Mouse (Mus musculus) embryonic facial prominence, embryonic 11.5 days (tissue): ENCODE measurements at regions not wholly inside any gene's neighbourhood (a gene's known extent, or its start where the extent isn't known, plus 50 kb on each side); places are given as distances from the start of the nearest gene placed in this dataset.

Experiments
- ATAC-seq: fragments of 200-750 bp; cut with Nextera tagmentation; replicated peaks from 2 replicates; pipeline ENCODE4 v1.8.0; 2017; ENCODE audit warnings: low read depth; ENCODE audit not compliant: insufficient number of reproducible peaks, low FRiP score, low TSS enrichment
- DNase-seq: peaks from one replicate; pipeline ENCODE4 v3.0.0-alpha.2; 2015; ENCODE audit warnings: low spot score
- H3K27ac ChIP-seq: fragments of 300-500 bp; sonication (generic); replicated peaks from 2 replicates; pipeline ENCODE4 v1.5.1; 2014; ENCODE audit warnings: mild to moderate bottlenecking, low read depth, low read length, control low read depth
- H3K27me3 ChIP-seq: fragments of 300-500 bp; sonication (generic); 2 replicates; pipeline ENCODE4 v1.6.1; 2014; ENCODE audit warnings: mild to moderate bottlenecking, low read length, moderate library complexity, mixed read lengths; ENCODE audit not compliant: control insufficient read depth, insufficient read depth
- H3K36me3 ChIP-seq: fragments of 300-500 bp; sonication (generic); replicated peaks from 2 replicates; pipeline ENCODE4 v1.6.1; 2014; ENCODE audit warnings: low read depth, mild to moderate bottlenecking, low read length, moderate library complexity, mixed read lengths; ENCODE audit not compliant: control insufficient read depth, insufficient read depth
- H3K4me1 ChIP-seq: fragments of 300-500 bp; sonication (generic); 2 replicates; pipeline ENCODE4 v1.6.1; 2014; ENCODE audit warnings: low read length, mixed read lengths; ENCODE audit not compliant: control insufficient read depth, insufficient read depth
- H3K4me2 ChIP-seq: fragments of 300-500 bp; sonication (generic); 2 replicates; pipeline ENCODE4 v1.6.1; 2014; ENCODE audit warnings: low read depth, mild to moderate bottlenecking, control low read depth, low read length, moderate library complexity
- H3K4me3 ChIP-seq: fragments of 300-500 bp; sonication (generic); 2 replicates; pipeline ENCODE4 v1.5.1; 2014; ENCODE audit warnings: low read depth, low read length, control low read depth
- H3K9ac ChIP-seq: fragments of 300-500 bp; sonication (generic); replicated peaks from 2 replicates; pipeline ENCODE4 v1.6.1; 2014; ENCODE audit warnings: mild to moderate bottlenecking, control low read depth, low read length
- H3K9me3 ChIP-seq: fragments of 300-500 bp; sonication (generic); replicated peaks from 2 replicates; pipeline ENCODE4 v1.6.1; 2016; ENCODE audit warnings: mild to moderate bottlenecking, low read length, inconsistent platforms, mixed read lengths; ENCODE audit not compliant: control insufficient read depth
- WGBS: fragments of 180-500 bp; shearing (Covaris S2); extraction: QIAGEN DNeasy Blood & Tissue Kit; methylation state at CpG from one replicate; pipeline ENCODE4 v1.1.7; 2014; 5-methylcytosine and 5-hydroxymethylcytosine counted together

DNA sequence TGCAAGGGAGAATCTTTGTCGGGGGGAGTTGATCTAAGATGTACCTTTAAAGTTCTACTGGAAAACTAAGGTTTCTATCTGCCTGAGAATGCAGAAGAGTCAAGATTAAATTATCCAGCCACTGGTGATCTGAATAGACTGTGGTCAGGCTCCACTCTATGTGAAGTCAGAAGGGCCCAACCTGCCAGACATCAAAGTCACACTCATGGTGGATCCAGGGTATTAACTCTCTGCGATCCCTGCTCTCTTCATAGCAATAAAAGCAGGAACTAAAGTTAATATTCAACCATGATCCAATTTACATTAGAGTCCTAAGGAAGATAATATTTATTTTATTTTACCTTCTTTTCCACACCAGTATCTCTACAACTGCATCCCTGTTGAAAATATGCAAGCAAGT is 242.5 kb downstream of the Efnb2 start:
- Histone ChIP-seq H3K9ac (no peak overlapping the region), H3K4me3 (no peak overlapping the region), H3K27ac (no peak overlapping the region), H3K27me3 (no peaks in the 10 kb centered on the region), H3K9me3 (no peaks in the 10 kb centered on the region), H3K36me3 (no peaks in the 10 kb centered on the region), H3K4me2 (no peak overlapping the region), H3K4me1 (no peaks in the 10 kb centered on the region)
- ATAC-seq (no peak), DNase-seq (no peak)
- 89% methylated on average over 2 of the region's 2 CpGs for WGBS

DNA sequence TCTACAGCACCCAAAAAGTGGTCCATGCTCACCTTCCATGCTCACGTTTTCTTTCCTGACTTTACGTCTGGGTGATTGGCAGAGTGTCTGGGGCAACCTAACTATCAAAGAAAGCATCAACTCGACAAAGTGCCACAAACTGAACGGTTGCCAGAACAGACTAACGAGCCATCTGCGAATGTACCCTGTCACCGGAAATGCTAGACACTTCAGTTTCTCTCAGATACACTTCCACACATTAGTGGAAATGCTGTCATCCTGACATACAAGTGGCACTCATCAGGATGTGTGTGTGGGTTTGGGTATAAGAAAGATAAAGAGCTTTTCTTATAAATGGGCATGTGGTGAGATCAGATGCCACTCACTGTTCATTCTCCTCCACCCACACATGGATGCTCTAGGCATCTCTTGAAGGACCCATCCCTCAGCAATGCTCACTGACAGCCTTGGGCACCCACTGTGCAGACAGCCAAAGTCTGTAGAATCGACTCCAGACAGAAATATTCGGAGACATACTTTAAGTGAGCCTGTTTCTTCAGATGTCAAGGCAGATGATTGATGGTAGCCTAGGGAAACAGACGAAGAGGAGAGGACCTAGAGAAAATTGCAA is 244.8 kb downstream of the Efnb2 start:
- no peak overlapping the region for H3K9ac ChIP-seq
- H3K4me2 ChIP-seq, result no peak overlapping the region
- H3K36me3 ChIP-seq, result no peaks in the 10 kb centered on the region
- no peak for ATAC-seq
- H3K4me1 ChIP-seq, result no peaks in the 10 kb centered on the region
- H3K4me3 ChIP-seq, result no peak overlapping the region
- 76% methylated on average over 10 of the region's 10 CpGs for WGBS
- no peak for DNase-seq
- no peak overlapping the region for H3K27ac ChIP-seq
- H3K27me3 ChIP-seq, result no peaks in the 10 kb centered on the region
- no peaks in the 10 kb centered on the region for H3K9me3 ChIP-seq

DNA sequence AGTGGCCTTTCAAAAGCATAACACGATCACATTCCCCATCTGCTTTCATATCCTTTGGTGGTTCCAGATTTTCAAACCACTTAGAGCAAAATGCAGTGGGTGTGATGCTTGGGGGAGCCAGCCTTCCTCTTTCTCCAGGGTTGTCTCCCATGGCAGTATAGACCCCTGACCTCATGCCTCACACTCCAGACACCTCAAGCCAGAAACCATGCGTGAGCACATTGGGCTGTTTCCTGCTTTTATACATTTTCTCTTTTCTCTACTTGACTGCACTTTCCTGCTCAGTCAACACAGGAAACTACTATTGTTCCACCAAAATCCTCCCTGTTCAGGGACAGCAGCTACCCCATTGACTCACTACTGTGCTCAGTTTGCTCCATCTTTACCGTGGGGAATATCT is 253.7 kb downstream of the Efnb2 start:
- DNase-seq (no peak), ATAC-seq (no peak)
- Histone ChIP-seq H3K4me2 (no peak overlapping the region), H3K4me3 (no peak overlapping the region), H3K27me3 (no peaks in the 10 kb centered on the region), H3K4me1 (no peaks in the 10 kb centered on the region), H3K36me3 (no peaks in the 10 kb centered on the region), H3K9me3 (no peaks in the 10 kb centered on the region), H3K27ac (no peak overlapping the region), H3K9ac (no peak overlapping the region)
- WGBS, result 74% methylated on average over 3 of the region's 3 CpGs

DNA sequence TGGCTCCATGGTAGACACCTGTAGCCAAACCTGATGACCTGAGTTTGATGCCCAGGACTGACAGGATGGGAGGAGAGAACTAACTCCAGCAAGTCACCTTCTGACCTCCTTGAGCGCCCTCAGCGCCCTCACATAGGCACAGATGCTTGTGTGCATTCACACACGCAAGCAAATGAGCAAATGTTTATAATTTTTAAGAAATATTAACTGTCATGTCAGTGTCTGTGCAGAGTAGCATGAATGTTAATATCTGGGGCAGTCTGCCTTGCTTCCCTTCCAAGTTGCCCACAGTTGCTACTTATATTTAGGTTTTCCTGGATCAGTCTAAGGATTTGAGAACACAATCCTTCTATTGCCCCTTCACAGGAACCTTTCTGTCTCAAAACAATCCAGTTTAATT is 257.6 kb downstream of the Efnb2 start:
- no peak for ATAC-seq
- WGBS, result 80% methylated on average over 3 of the region's 3 CpGs
- H3K9me3 ChIP-seq, result no peaks in the 10 kb centered on the region

DNA sequence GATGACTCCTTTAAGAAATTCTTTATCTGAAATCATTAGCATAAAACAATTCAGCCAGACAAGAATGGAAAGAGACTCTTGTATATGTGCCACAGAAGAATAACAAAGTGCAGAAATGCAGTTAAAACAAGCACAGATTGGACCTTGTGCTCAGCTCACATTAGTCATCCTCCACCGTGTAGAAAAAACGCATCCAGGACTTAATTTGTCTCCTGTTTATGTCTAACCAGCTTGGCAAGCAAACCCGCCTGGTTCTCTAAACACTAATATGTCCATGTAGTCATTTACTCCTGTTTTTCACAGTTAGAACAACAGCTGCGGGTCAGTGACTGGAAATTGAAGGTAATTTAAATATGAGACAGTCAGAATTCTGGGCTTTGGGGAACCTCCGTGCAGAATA is 268.7 kb downstream of the Efnb2 start:
- WGBS, result 78% methylated on average over 5 of the region's 5 CpGs
- H3K4me1 ChIP-seq, result no peaks in the 10 kb centered on the region
- ATAC-seq, result no peak

More for the DNA sequence above, 257.6 kb downstream of the Efnb2 start:
- H3K9ac ChIP-seq, result no peak overlapping the region
- no peak overlapping the region for H3K4me3 ChIP-seq
- H3K4me2 ChIP-seq, result no peak overlapping the region
- DNase-seq, result no peak
- H3K36me3 ChIP-seq, result no peaks in the 10 kb centered on the region
- no peak overlapping the region for H3K27ac ChIP-seq
- no peaks in the 10 kb centered on the region for H3K4me1 ChIP-seq
- no peaks in the 10 kb centered on the region for H3K27me3 ChIP-seq

DNA sequence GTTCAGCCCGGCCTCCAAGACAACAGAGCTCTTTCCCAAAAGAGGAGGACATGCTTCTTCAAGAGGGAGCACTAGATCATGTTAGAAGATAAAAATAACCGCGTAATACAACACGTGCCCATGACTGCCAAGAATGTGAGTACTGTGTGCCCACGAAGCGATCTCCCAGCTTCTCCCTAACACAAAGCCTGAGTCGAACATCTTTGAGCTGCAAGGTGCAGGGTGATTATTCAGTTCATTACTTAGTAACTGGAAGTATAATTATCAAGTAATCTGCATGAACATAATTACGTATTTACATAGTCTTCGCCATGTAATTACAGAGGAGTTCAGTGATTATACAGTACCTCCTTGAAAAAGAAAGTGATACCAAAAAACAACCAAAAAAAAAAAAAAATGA is 269.7 kb downstream of the Efnb2 start:
- H3K9ac ChIP-seq, result no peak overlapping the region
- WGBS, result 87% methylated on average over 9 of the region's 9 CpGs
- no peak for DNase-seq
- no peak for ATAC-seq
- H3K27me3 ChIP-seq, result no peaks in the 10 kb centered on the region
- H3K4me3 ChIP-seq, result no peak overlapping the region
- H3K9me3 ChIP-seq, result no peaks in the 10 kb centered on the region
- H3K4me1 ChIP-seq, result no peaks in the 10 kb centered on the region
- H3K4me2 ChIP-seq, result no peak overlapping the region
- no peak overlapping the region for H3K27ac ChIP-seq
- no peaks in the 10 kb centered on the region for H3K36me3 ChIP-seq

More for the DNA sequence above, 268.7 kb downstream of the Efnb2 start:
- Histone ChIP-seq H3K4me2 (no peak overlapping the region), H3K9ac (no peak overlapping the region), H3K36me3 (no peaks in the 10 kb centered on the region), H3K4me3 (no peak overlapping the region), H3K27ac (no peak overlapping the region), H3K27me3 (no peaks in the 10 kb centered on the region), H3K9me3 (no peaks in the 10 kb centered on the region)
- no peak for DNase-seq

DNA sequence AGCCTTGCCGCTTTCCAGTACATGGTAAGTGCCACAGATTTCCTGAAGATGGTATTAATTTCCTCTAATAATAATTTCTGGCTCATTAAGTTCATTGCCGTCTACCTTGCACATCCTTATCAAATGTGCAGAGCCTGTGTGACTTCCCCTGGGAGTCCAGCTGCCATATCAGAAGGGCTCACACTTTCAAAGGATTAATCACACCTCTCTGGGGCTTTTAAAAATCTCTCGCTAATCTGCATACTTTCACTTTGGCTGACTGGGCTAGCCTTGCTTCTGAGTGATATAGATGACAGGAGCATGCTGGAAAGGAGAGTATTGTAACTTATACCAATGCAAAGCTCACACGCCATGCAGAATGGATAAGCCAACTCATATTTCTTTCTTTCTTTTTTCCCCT is 282.8 kb downstream of the Efnb2 start:
- H3K4me1 ChIP-seq, result no peaks in the 10 kb centered on the region
- no peak overlapping the region for H3K27ac ChIP-seq
- H3K4me3 ChIP-seq, result no peak overlapping the region
- no peaks in the 10 kb centered on the region for H3K27me3 ChIP-seq
- no peak overlapping the region for H3K4me2 ChIP-seq
- DNase-seq, result no peak
- ATAC-seq, result no peak
- WGBS, result 62% methylated on average over 4 of the region's 4 CpGs
- H3K36me3 ChIP-seq, result no peaks in the 10 kb centered on the region
- H3K9ac ChIP-seq, result no peak overlapping the region
- no peaks in the 10 kb centered on the region for H3K9me3 ChIP-seq

DNA sequence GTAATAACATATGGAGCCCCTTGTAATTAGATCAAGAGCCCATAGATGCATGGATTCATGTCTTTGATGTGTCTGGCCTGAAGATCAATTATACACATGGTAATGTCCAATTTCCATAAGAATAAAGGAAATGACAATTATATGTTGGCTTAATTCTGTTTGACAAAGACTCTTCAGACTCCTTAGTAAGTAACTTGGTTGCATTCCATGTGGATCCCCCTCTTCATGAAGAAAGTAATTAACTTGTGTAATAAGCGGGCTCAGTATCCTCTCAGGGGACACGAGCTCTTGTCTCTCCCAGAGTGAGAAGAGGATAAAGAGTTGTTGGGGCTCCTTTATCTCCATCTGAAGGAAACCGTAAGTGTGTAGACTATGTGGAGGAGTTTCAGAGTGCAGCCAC is 284.3 kb downstream of the Efnb2 start:
- H3K27me3 ChIP-seq, result no peaks in the 10 kb centered on the region
- H3K27ac ChIP-seq, result no peak overlapping the region
- no peak for DNase-seq
- 76% methylated on average over 3 of the region's 3 CpGs for WGBS
- no peaks in the 10 kb centered on the region for H3K4me1 ChIP-seq
- no peak overlapping the region for H3K9ac ChIP-seq
- no peak for ATAC-seq
- H3K4me3 ChIP-seq, result no peak overlapping the region
- no peaks in the 10 kb centered on the region for H3K36me3 ChIP-seq
- H3K9me3 ChIP-seq, result no peaks in the 10 kb centered on the region
- H3K4me2 ChIP-seq, result no peak overlapping the region
